Mouse (Mus musculus) left cerebral cortex, postnatal 25 days (tissue): Measurements from ENCODE around the gene Atg2a. TPM values are rescaled to one million over a fixed set of nuclear protein-coding genes. Genes with fewer than 3 reads are reported as not detected.
"Not testable (repeated sequence)": the region's sequence is repeated elsewhere in the genome, so short reads cannot be mapped to it uniquely, and the experiment has no call there.

Source experiments
- DNase-seq, 2 experiments: peaks; one replicate each; pipeline ENCODE4 v3.0.0; 2022; ENCODE audit warnings: low spot score in 2 of 2, mixed read lengths in 1 of 2
- intact Hi-C: fragments of 180-260 bp; cut with DNase I; formaldehyde crosslinking; loops from one replicate; pipeline ENCODE4 v1.15.1; 2025
- microRNA-seq, 2 experiments: library from miRNA; unstranded; fragments of <30 nt; microRNA quantifications; one replicate each; pipeline ENCODE4 v1.2.0; 2022
- total RNA-seq, 2 experiments: library from RNA; stranded (reverse); gene quantifications; 2 replicates each; pipeline ENCODE4 v1.2.3; 2021

Gene Atg2a
- total RNA-seq, 2 experiments from 2014 or later = 33.1 to 35.6 TPM

DNA sequence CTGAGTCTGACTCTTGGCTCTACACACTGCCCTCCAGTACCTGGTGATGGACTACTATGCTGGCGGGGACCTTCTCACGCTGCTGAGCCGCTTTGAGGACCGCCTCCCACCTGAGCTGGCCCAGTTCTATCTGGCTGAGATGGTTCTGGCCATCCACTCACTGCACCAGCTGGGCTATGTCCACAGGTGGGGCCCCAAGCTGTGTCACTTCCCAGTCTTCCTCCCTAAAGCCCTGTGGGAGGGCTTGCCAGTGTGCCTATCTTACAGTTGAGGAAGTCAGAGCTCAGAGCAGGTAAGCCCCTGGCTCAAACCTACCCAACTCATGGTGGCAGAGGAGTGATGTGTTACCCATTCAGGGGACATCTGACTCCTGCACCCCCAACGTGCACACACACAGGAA, 68.7 kb downstream of the Atg2a start:
- no peak for DNase-seq
- intact Hi-C loops = no loop called here

- intact Hi-C loops = not testable (repeated sequence)
Measured at GRCm38 (mm10) chr19:6311783-6312182, 70.3 kb downstream of the Atg2a start.

More at GRCm38 (mm10) chr19:6311783-6312182, 70.3 kb downstream of the Atg2a start:
- DNase-seq = not testable (repeated sequence)

Small RNA genes within 50 kb of the gene (microRNA-seq; reads per million reads assigned to microRNA genes)
- gene Mir192 (13.8 to 18.6 reads per million in 2 experiments), gene Mir194-2 (23.2 to 31.7 reads per million in 2 experiments)

Other genes with a start within 250 kb of the Atg2a start
- gene Capn1, start 225.8 kb upstream of the Atg2a start, total RNA-seq = 10 to 100 TPM; 17.5 to 18.5 TPM
- gene Syvn1, start 195.1 kb upstream of the Atg2a start, total RNA-seq = 10 to 100 TPM; 45.4 to 49.5 TPM
- gene Mrpl49, start 183.9 kb upstream of the Atg2a start, total RNA-seq = 10 to 100 TPM; 45.1 to 47.0 TPM
- 100 to 1,000 TPM; 593 to 625 TPM for gene Fau, start 183.8 kb upstream of the Atg2a start, total RNA-seq
- 10 to 100 TPM; 33.4 to 38.1 TPM for gene Znhit2, start 180.5 kb upstream of the Atg2a start, total RNA-seq
- 10 to 100 TPM; 24.9 to 25.2 TPM for gene Tm7sf2, start 173.3 kb upstream of the Atg2a start, total RNA-seq
- gene Vps51, start 164.4 kb upstream of the Atg2a start, total RNA-seq = 10 to 100 TPM; 71.9 to 77.6 TPM
- not detected for gene Tmem262, start 161.6 kb upstream of the Atg2a start, total RNA-seq
- gene Gm28374, start 159.4 kb upstream of the Atg2a start, total RNA-seq = under 1 TPM; 0.53 to 0.55 TPM
- 10 to 100 TPM; 36.5 to 37.2 TPM for gene Zfpl1, start 156.7 kb upstream of the Atg2a start, total RNA-seq
- gene Cdca5, start 156.7 kb upstream of the Atg2a start, total RNA-seq = under 1 TPM; 0.18 to 0.34 TPM
- gene AC131692.1, start 147.2 kb upstream of the Atg2a start, total RNA-seq = not detected
- gene Naaladl1, start 135.9 kb upstream of the Atg2a start, total RNA-seq = under 1 TPM in 1 of 2 experiments, not detected in 1; 0.21 TPM
- 10 to 100 TPM; 23.7 to 25.0 TPM for gene Sac3d1, start 123.0 kb upstream of the Atg2a start, total RNA-seq
- 10 to 100 TPM; 36.2 to 43.6 TPM for gene Snx15, start 113.4 kb upstream of the Atg2a start, total RNA-seq
- gene Batf2, start 100.7 kb upstream of the Atg2a start, total RNA-seq = under 1 TPM in 1 of 2 experiments, not detected in 1; 0.71 TPM
- 10 to 100 TPM; 71.5 to 76.8 TPM for gene Arl2, start 100.1 kb upstream of the Atg2a start, total RNA-seq
- gene Majin, start 57.3 kb upstream of the Atg2a start, total RNA-seq = under 1 TPM in 1 of 2 experiments, not detected in 1; 0.53 TPM
- not detected for gene Gpha2, start 15.3 kb upstream of the Atg2a start, total RNA-seq
- gene Ppp2r5b, start 5.8 kb upstream of the Atg2a start, total RNA-seq = 100 to 1,000 TPM; 153 to 165 TPM
- 10 to 100 TPM; 35.9 to 40.3 TPM for gene Ehd1, start 35.1 kb downstream of the Atg2a start, total RNA-seq
- 1 to 10 TPM; 2.7 to 2.9 TPM for gene Cdc42bpg, start 64.8 kb downstream of the Atg2a start, total RNA-seq
- gene Men1, start 93.3 kb downstream of the Atg2a start, total RNA-seq = 10 to 100 TPM; 69.7 to 70.0 TPM
- gene Map4k2, start 99.5 kb downstream of the Atg2a start, total RNA-seq = 10 to 100 TPM; 83.3 to 92.3 TPM
- gene Sf1, start 122.0 kb downstream of the Atg2a start, total RNA-seq = 100 to 1,000 TPM; 180 to 195 TPM
- gene Pygm, start 142.7 kb downstream of the Atg2a start, total RNA-seq = 10 to 100 TPM; 26.8 to 35.5 TPM
- 10 to 100 TPM; 49.8 to 86.4 TPM for gene Rasgrp2, start 157.7 kb downstream of the Atg2a start, total RNA-seq
- gene Nrxn2, start 177.1 kb downstream of the Atg2a start, total RNA-seq = 100 to 1,000 TPM; 627 to 654 TPM